8 mouse cellular contexts compared by ENCODE assay signal in the genomic region with DNA sequence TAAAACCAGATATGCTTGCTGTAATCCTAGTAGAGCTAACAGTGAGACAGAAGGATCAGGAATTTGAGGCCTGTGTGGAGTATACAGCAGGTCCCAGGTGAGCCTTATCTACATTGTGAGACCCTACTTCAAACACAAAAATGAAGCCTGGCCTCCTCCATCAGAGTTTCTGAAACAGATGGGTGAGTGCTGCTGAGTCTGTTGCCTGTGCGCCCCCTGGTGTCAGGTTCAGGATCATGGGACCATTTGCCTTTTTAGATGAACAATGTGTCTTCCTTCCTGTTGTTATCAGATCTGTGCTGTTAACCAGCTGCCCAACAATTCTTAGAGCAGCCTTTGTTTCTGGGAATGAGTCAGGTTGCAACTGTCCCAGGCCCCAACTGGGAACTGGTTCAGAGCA. TPM values are rescaled to one million over a fixed set of nuclear protein-coding genes. Genes with fewer than 3 reads are reported as not detected.
DNase-seq lines count a peak whose midpoint lies in the region; ATAC-seq lines count a peak whose summit lies in the region.

No protein-coding gene starts in this region.

- DNase-seq in liver, result peak; percentile 66
- peak; percentile 79 for DNase-seq in cerebellum, adult 11 months
- DNase-seq in intestine, embryonic 14.5 days (ENCODE audit: low spot score), result peak; percentile 87
- DNase-seq in left cerebral cortex, postnatal 14 days (ENCODE audit: low spot score in 2 of 2), result peak; percentile 88 to 89
- peak; percentile 91 for DNase-seq in midbrain, embryonic 14.5 days
- DNase-seq in spleen, postnatal 14 days (ENCODE audit: low spot score in 2 of 2), result peak; percentile 33 to 53

- no peaks in the 10 kb centered on the region for H3K9me3 ChIP-seq in liver, embryonic 12.5 days (replicated peaks)
- no peaks in the 10 kb centered on the region for H3K9me3 ChIP-seq in forebrain, embryonic 16.5 days (ENCODE audit: control insufficient read depth, low read length)
- no peaks in the 10 kb centered on the region for H3K9me3 ChIP-seq in intestine, embryonic 14.5 days (ENCODE audit: control insufficient read depth, low read length)
- no peaks in the 10 kb centered on the region for H3K9me3 ChIP-seq in midbrain, embryonic 14.5 days (ENCODE audit: control insufficient read depth, low read length)

- intact Hi-C loops in left cerebral cortex, postnatal 14 days (cut with DNase I), result loop anchor here (2.0 to 5.0 kb wide), 2 partner anchors 85 to 179 kb away; no protein-coding TSS in a partner anchor

- no peaks in the 10 kb centered on the region for H3K27me3 ChIP-seq in liver, embryonic 12.5 days (replicated peaks)
- H3K27me3 ChIP-seq in forebrain, embryonic 16.5 days (replicated peaks; ENCODE audit: control insufficient read depth, insufficient read depth, low read length), result no peaks in the 10 kb centered on the region
- H3K27me3 ChIP-seq in intestine, embryonic 14.5 days (replicated peaks; ENCODE audit: control insufficient read depth, insufficient read depth, low read length), result no peaks in the 10 kb centered on the region
- no peaks in the 10 kb centered on the region for H3K27me3 ChIP-seq in midbrain, embryonic 14.5 days (ENCODE audit: control insufficient read depth, insufficient read depth, low read length)

- 3% methylated on average over 1 of the region's 1 CpGs for WGBS in liver, embryonic 12.5 days (ENCODE audit: insufficient replicate concordance)
- 4% methylated on average over 1 of the region's 1 CpGs for WGBS in forebrain, embryonic 16.5 days
- 0% methylated on average over 1 of the region's 1 CpGs for WGBS in intestine, embryonic 14.5 days
- WGBS in midbrain, embryonic 14.5 days, result 3% methylated on average over 1 of the region's 1 CpGs

- no peak overlapping the region for H3K9ac ChIP-seq in liver, embryonic 12.5 days
- no peak overlapping the region for H3K9ac ChIP-seq in forebrain, embryonic 16.5 days (replicated peaks; ENCODE audit: low read depth, low read length)
- H3K9ac ChIP-seq in intestine, embryonic 14.5 days (ENCODE audit: low read length), result no peak overlapping the region
- H3K9ac ChIP-seq in midbrain, embryonic 14.5 days (replicated peaks; ENCODE audit: low read length), result no peak overlapping the region

- ATAC-seq in liver, embryonic 12.5 days, result no peak
- peak; percentile 79 for ATAC-seq in forebrain, embryonic 16.5 days
- 0 out of 2 replicates have a peak, but pooled peaks have one; percentile 12 for ATAC-seq in intestine, embryonic 14.5 days (replicated peaks; ENCODE audit: low FRiP score, low TSS enrichment, low read depth)
- no peak for ATAC-seq in midbrain, embryonic 14.5 days (ENCODE audit: low FRiP score, low TSS enrichment)

- no peak overlapping the region for H3K27ac ChIP-seq in liver, embryonic 12.5 days
- H3K27ac ChIP-seq in forebrain, embryonic 16.5 days (ENCODE audit: low read length), result no peak overlapping the region
- H3K27ac ChIP-seq in intestine, embryonic 14.5 days (ENCODE audit: low read depth), result no peak overlapping the region
- H3K27ac ChIP-seq in midbrain, embryonic 14.5 days (replicated peaks; ENCODE audit: low read depth, low read length), result no peak overlapping the region

- peaks cover 37% of the 10 kb centered on the region for H3K36me3 ChIP-seq in liver, embryonic 12.5 days
- peaks cover 27% of the 10 kb centered on the region for H3K36me3 ChIP-seq in forebrain, embryonic 16.5 days (ENCODE audit: control insufficient read depth, insufficient read depth)
- H3K36me3 ChIP-seq in intestine, embryonic 14.5 days (ENCODE audit: control insufficient read depth, insufficient read depth, low read length), result peaks cover 62% of the 10 kb centered on the region
- H3K36me3 ChIP-seq in midbrain, embryonic 14.5 days (ENCODE audit: control insufficient read depth, insufficient read depth, low read length), result peaks cover 83% of the 10 kb centered on the region

- no peaks in the 10 kb centered on the region for H3K4me1 ChIP-seq in liver, embryonic 12.5 days
- peaks cover 7% of the 10 kb centered on the region; the same call in 1 of the 2 replicates for H3K4me1 ChIP-seq in forebrain, embryonic 16.5 days (replicated peaks; ENCODE audit: control insufficient read depth, insufficient read depth, low read length)
- no peaks in the 10 kb centered on the region for H3K4me1 ChIP-seq in intestine, embryonic 14.5 days (replicated peaks; ENCODE audit: control insufficient read depth, insufficient read depth, low read length)
- no peaks in the 10 kb centered on the region for H3K4me1 ChIP-seq in midbrain, embryonic 14.5 days (ENCODE audit: control insufficient read depth, insufficient read depth, low read length)

- H3K4me2 ChIP-seq in liver, embryonic 12.5 days, result no peak overlapping the region
- no peak overlapping the region for H3K4me2 ChIP-seq in forebrain, embryonic 16.5 days (ENCODE audit: low read length)
- no peak overlapping the region for H3K4me2 ChIP-seq in intestine, embryonic 14.5 days (ENCODE audit: low read length)
- H3K4me2 ChIP-seq in midbrain, embryonic 14.5 days (ENCODE audit: low read length), result no peak overlapping the region

- no peak overlapping the region for H3K4me3 ChIP-seq in liver, embryonic 12.5 days
- no peak overlapping the region for H3K4me3 ChIP-seq in forebrain, embryonic 16.5 days (replicated peaks; ENCODE audit: low read length)
- no peak overlapping the region for H3K4me3 ChIP-seq in intestine, embryonic 14.5 days (ENCODE audit: low read depth, low read length)
- no peak overlapping the region for H3K4me3 ChIP-seq in midbrain, embryonic 14.5 days (replicated peaks; ENCODE audit: low read depth, low read length)

RNA-seq across cellular contexts. Expression of a gene that starts 45.7 kb away (rescaled TPM):
- 69.2 and 71.6 TPM in 2 replicates for polyA plus RNA-seq in liver, embryonic 12.5 days (2016; fragmentation: Nextera tagmentation; extraction: Ambion mirVana)
- polyA plus RNA-seq in forebrain, embryonic 16.5 days (2015; fragmentation: Nextera tagmentation; extraction: Ambion mirVana), result 134 and 143 TPM in 2 replicates
- 125 and 127 TPM in 2 replicates for polyA plus RNA-seq in intestine, embryonic 14.5 days (2014; fragmentation: Nextera tagmentation; extraction: Ambion mirVana)
- total RNA-seq in left cerebral cortex, postnatal 14 days (2021), result 10 to 100 TPM; 67.8 to 68.7 TPM
- 93.2 and 139 TPM in 2 replicates for polyA plus RNA-seq in midbrain, embryonic 14.5 days (2014; fragmentation: Nextera tagmentation; extraction: Ambion mirVana)

RNA-seq across cellular contexts. Expression of a gene that starts 45.8 kb away (rescaled TPM):
- 65.2 and 68.1 TPM in 2 replicates for polyA plus RNA-seq in liver, embryonic 12.5 days (2016; fragmentation: Nextera tagmentation; extraction: Ambion mirVana)
- 221 and 253 TPM in 2 replicates for polyA plus RNA-seq in forebrain, embryonic 16.5 days (2015; fragmentation: Nextera tagmentation; extraction: Ambion mirVana)
- polyA plus RNA-seq in intestine, embryonic 14.5 days (2014; fragmentation: Nextera tagmentation; extraction: Ambion mirVana), result 123 and 134 TPM in 2 replicates
- 100 to 1,000 TPM; 153 to 158 TPM for total RNA-seq in left cerebral cortex, postnatal 14 days (2021)
- 188 and 191 TPM in 2 replicates for polyA plus RNA-seq in midbrain, embryonic 14.5 days (2014; fragmentation: Nextera tagmentation; extraction: Ambion mirVana)

Comparison
In these comparisons a context has a peak if more than half of its experiments do, and no peak if none do; other contexts are left out.
1. ATAC-seq: peak in forebrain, embryonic 16.5 days (single experiment) and intestine, embryonic 14.5 days (single experiment); none in liver, embryonic 12.5 days (single experiment) and midbrain, embryonic 14.5 days (single experiment).
2. Peak in every context shown above with its lines, with median percentiles within 50 percentile points of each other: DNase-seq.